Mouse (Mus musculus) thymus, postnatal 25 days (tissue): Measurements from ENCODE around the gene Apol7e.
"Not testable (repeated sequence)": the region's sequence is repeated elsewhere in the genome, so short reads cannot be mapped to it uniquely, and the experiment has no call there.

Experiments used
- DNase-seq: peaks from one replicate; pipeline ENCODE4 v3.0.0; 2022

Gene Apol7e

GRCm38 (mm10) chr15:77698656-77699055 lies at the start of gene Apol7e:
Gene Apol7e, plus strand, starts transcription at chr15:77698857.
- peak; percentile 16 for DNase-seq

- not testable (repeated sequence) for DNase-seq
These were observed 47.5 kb upstream of the Apol7e start for GRCm38 (mm10) chr15:77651143-77651542.

GRCm38 (mm10) chr15:77659773-77660172 lies 38.9 kb upstream of the Apol7e start:
- DNase-seq: not testable (repeated sequence)

GRCm38 (mm10) chr15:77661841-77662240 lies 36.8 kb upstream of the Apol7e start:
- not testable (repeated sequence) for DNase-seq

GRCm38 (mm10) chr15:77674081-77674480 lies 24.6 kb upstream of the Apol7e start:
- not testable (repeated sequence) for DNase-seq

GRCm38 (mm10) chr15:77683944-77684343 lies 14.7 kb upstream of the Apol7e start:
- DNase-seq: peak; percentile 35

GRCm38 (mm10) chr15:77691532-77692311 lies 6.9 kb upstream of the Apol7e start:
- DNase-seq: not testable (repeated sequence)

GRCm38 (mm10) chr15:77694687-77695295 lies 3.9 kb upstream of the Apol7e start:
- peak; percentile 64 for DNase-seq

GRCm38 (mm10) chr15:77705306-77705705 lies 6.6 kb downstream of the Apol7e start:
- not testable (repeated sequence) for DNase-seq

- DNase-seq: not testable (repeated sequence)
These were observed 10.3 kb downstream of the Apol7e start for GRCm38 (mm10) chr15:77708936-77709335.

GRCm38 (mm10) chr15:77718240-77718639 lies 19.6 kb downstream of the Apol7e start:
- not testable (repeated sequence) for DNase-seq

- not testable (repeated sequence) for DNase-seq
These were observed 22.9 kb downstream of the Apol7e start for GRCm38 (mm10) chr15:77721509-77721908.

- DNase-seq: not testable (repeated sequence)
These were observed 25.7 kb downstream of the Apol7e start for GRCm38 (mm10) chr15:77724208-77724911.

GRCm38 (mm10) chr15:77725393-77726020 lies 26.9 kb downstream of the Apol7e start:
- not testable (repeated sequence) for DNase-seq

- DNase-seq: not testable (repeated sequence)
These were observed 28.5 kb downstream of the Apol7e start for GRCm38 (mm10) chr15:77727139-77727538.

- not testable (repeated sequence) for DNase-seq
These were observed 29.1 kb downstream of the Apol7e start for GRCm38 (mm10) chr15:77727745-77728144.

- DNase-seq: not testable (repeated sequence)
These were observed 30.1 kb downstream of the Apol7e start, which contains the start of gene Apol9b for GRCm38 (mm10) chr15:77728739-77729138. Gene Apol9b, plus strand, starts transcription at chr15:77729039.

GRCm38 (mm10) chr15:77731605-77732004 lies 32.9 kb downstream of the Apol7e start:
- DNase-seq: no peak

- DNase-seq: not testable (repeated sequence)
These were observed 34.2 kb downstream of the Apol7e start for GRCm38 (mm10) chr15:77732851-77733250.

GRCm38 (mm10) chr15:77733380-77733779 lies 34.7 kb downstream of the Apol7e start:
- peak; percentile 60 for DNase-seq

GRCm38 (mm10) chr15:77733903-77734302 lies 35.2 kb downstream of the Apol7e start:
- not testable (repeated sequence) for DNase-seq

GRCm38 (mm10) chr15:77740511-77741297 lies 42.0 kb downstream of the Apol7e start:
- no peak for DNase-seq
